Mouse (Mus musculus): ENCODE data around the gene Irf2bp2. TPM values are rescaled to one million over a fixed set of nuclear protein-coding genes. Genes with fewer than 3 reads are reported as not detected.

The Irf2bp2 gene
- polyA plus RNA-seq, 1 experiment, result 91.6 TPM

DNA sequence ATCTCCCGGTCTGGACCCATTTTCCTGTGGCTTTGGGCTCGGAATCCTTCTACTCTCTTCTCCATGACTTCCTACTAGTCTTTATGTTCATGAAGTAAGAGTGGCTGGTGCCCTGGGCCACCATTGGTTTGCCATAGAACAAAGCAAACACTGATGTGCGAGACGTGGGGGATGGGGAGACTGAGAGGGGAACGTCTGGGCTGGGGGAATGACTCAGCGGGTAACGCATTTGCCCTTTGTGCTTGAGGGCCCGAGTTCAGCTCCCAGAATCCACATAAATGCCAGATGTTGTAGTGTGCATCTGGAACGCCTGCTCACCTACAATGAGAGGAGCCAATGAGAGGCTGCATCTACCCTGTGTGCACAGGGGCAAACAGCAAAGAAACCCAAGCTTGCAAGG lies 36.4 kb downstream of the Irf2bp2 start:
- H3K27me3 ChIP-seq (ENCODE audit: control insufficient read depth, insufficient read depth, low read length), result no peaks in the 10 kb centered on the region
- H3K4me1 ChIP-seq (ENCODE audit: control insufficient read depth, insufficient read depth, insufficient read length, low read length), result peaks cover 5% of the 10 kb centered on the region
- 60% methylated on average over 9 of the region's 9 CpGs for WGBS
- no peak overlapping the region for H3K27ac ChIP-seq (ENCODE audit: insufficient read depth, low read depth, low read length)
- H3K36me3 ChIP-seq (ENCODE audit: control insufficient read depth, insufficient read depth, low read length), result no peaks in the 10 kb centered on the region
- TF ChIP-seq CTCF (IDR thresholded peaks at IDR 0.05; ENCODE audit: extremely low read depth, insufficient read length, insufficient replicate concordance, low read depth, low read length) (no peak), POLR2A (IDR thresholded peaks at IDR 0.05; ENCODE audit: low read depth, low read length) (no peak)
- no peak overlapping the region for H3K4me3 ChIP-seq (ENCODE audit: low read depth, low read length)

DNA sequence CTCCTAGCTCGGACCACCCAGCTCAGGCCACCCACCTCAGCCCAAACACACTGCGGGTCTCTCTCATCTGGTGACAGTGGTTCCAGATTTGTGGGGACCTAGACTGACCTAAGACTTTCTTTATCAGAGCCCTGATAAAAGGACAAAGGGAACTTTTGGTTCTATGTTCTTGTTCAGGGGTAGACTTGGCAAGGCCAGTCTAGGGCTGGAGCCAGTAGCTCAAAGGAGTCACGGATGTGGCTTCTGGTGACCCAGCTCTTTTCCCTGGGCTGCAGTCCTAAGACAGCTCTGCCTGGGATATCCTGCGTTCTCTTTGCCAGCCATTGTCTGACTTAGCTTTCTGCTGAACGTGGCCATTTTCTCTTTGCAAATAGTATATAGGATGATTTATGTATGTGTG lies 37.1 kb downstream of the Irf2bp2 start:
- no peak overlapping the region for H3K27ac ChIP-seq (ENCODE audit: insufficient read depth, low read depth, low read length)
- peaks cover 5% of the 10 kb centered on the region for H3K4me1 ChIP-seq (ENCODE audit: control insufficient read depth, insufficient read depth, insufficient read length, low read length)
- H3K27me3 ChIP-seq (ENCODE audit: control insufficient read depth, insufficient read depth, low read length), result no peaks in the 10 kb centered on the region
- H3K36me3 ChIP-seq (ENCODE audit: control insufficient read depth, insufficient read depth, low read length), result no peaks in the 10 kb centered on the region
- H3K4me3 ChIP-seq (ENCODE audit: low read depth, low read length), result no peak overlapping the region
- no peak for TF ChIP-seq CTCF (IDR thresholded peaks at IDR 0.05; ENCODE audit: extremely low read depth, insufficient read length, insufficient replicate concordance, low read depth, low read length)
- no peak for TF ChIP-seq POLR2A (IDR thresholded peaks at IDR 0.05; ENCODE audit: low read depth, low read length)
- 92% methylated on average over 5 of the region's 5 CpGs for WGBS

DNA sequence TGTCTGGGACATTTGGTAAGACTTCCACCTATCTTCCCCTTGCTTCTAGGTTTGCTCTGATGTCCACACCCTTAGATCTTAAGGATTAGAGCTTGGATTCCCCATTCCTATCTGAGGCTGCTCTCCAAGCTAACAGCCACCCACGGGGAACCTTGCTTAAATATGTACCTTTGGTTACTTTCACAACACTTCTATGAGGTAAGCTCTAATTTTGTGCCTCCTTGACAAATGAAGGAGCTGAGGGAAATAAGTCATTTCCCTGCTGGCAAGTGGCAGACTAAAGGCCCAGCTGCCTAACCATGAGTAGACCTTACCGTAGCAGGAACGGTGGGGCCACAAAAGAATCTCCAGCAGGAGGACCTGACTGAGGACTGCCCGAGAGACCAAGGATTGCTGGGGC lies 39.0 kb downstream of the Irf2bp2 start:
- Histone ChIP-seq H3K4me1 (ENCODE audit: control insufficient read depth, insufficient read depth, insufficient read length, low read length) (peaks cover 5% of the 10 kb centered on the region), H3K27ac (ENCODE audit: insufficient read depth, low read depth, low read length) (no peak overlapping the region), H3K4me3 (ENCODE audit: low read depth, low read length) (no peak overlapping the region), H3K27me3 (ENCODE audit: control insufficient read depth, insufficient read depth, low read length) (no peaks in the 10 kb centered on the region), H3K36me3 (ENCODE audit: control insufficient read depth, insufficient read depth, low read length) (no peaks in the 10 kb centered on the region)
- TF ChIP-seq CTCF (IDR thresholded peaks at IDR 0.05; ENCODE audit: extremely low read depth, insufficient read length, insufficient replicate concordance, low read depth, low read length), result no peak
- no peak for TF ChIP-seq POLR2A (IDR thresholded peaks at IDR 0.05; ENCODE audit: low read depth, low read length)
- WGBS, result 84% methylated on average over 4 of the region's 4 CpGs

DNA sequence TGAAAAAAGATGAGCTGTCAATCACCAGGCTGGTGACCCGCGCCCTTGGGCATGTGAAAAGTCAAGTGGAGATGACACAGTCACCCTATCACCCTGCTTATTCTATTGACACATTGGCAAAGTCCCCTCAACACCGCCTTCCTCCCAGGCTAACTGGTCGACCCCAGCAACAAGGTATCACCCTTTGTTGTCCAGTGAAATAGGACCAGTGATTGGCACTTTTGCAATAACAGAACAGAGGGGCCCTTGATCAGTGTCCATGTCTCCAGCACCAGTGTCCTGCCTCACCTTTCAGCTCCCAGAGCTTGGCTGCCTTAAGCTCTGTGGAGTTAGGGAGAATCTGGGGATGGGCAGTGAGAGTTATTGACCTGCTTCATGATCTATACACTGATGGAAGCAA lies 41.9 kb downstream of the Irf2bp2 start:
- Histone ChIP-seq H3K4me1 (ENCODE audit: control insufficient read depth, insufficient read depth, insufficient read length, low read length) (peaks cover 8% of the 10 kb centered on the region; the same call in 1 of the 2 replicates), H3K36me3 (ENCODE audit: control insufficient read depth, insufficient read depth, low read length) (no peaks in the 10 kb centered on the region), H3K27me3 (ENCODE audit: control insufficient read depth, insufficient read depth, low read length) (no peaks in the 10 kb centered on the region), H3K27ac (ENCODE audit: insufficient read depth, low read depth, low read length) (no peak overlapping the region), H3K4me3 (ENCODE audit: low read depth, low read length) (no peak overlapping the region)
- 83% methylated on average over 4 of the region's 4 CpGs for WGBS
- TF ChIP-seq CTCF (IDR thresholded peaks at IDR 0.05; ENCODE audit: extremely low read depth, insufficient read length, insufficient replicate concordance, low read depth, low read length) (no peak), POLR2A (IDR thresholded peaks at IDR 0.05; ENCODE audit: low read depth, low read length) (no peak)

DNA sequence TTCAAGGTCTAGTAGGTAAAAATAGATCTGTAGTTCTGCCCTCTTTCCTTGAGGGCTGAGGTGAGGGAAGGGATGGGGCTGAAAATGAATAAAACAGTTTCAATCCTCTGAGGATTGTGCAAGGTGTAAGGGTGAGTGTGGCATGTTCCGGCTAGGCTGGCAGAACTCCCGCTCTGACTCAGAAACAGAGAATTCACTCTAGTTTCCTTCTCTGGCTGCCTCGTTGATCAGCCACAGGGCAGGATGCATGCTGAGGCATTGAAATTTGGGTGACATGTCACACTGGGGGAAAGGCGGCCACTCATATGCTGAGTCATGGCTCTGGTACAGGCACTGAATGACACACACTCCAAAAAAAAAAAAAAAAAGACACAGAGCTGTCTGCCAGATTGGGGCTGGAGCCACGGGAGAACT lies 42.8 kb downstream of the Irf2bp2 start:
- no peak overlapping the region for H3K4me3 ChIP-seq (ENCODE audit: low read depth, low read length)
- no peak for TF ChIP-seq CTCF (IDR thresholded peaks at IDR 0.05; ENCODE audit: extremely low read depth, insufficient read length, insufficient replicate concordance, low read depth, low read length)
- H3K27me3 ChIP-seq (ENCODE audit: control insufficient read depth, insufficient read depth, low read length), result no peaks in the 10 kb centered on the region
- 46% methylated on average over 5 of the region's 5 CpGs for WGBS
- no peaks in the 10 kb centered on the region for H3K36me3 ChIP-seq (ENCODE audit: control insufficient read depth, insufficient read depth, low read length)
- H3K4me1 ChIP-seq (ENCODE audit: control insufficient read depth, insufficient read depth, insufficient read length, low read length), result peaks cover 8% of the 10 kb centered on the region; the same call in 1 of the 2 replicates
- no peak overlapping the region for H3K27ac ChIP-seq (ENCODE audit: insufficient read depth, low read depth, low read length)

DNA sequence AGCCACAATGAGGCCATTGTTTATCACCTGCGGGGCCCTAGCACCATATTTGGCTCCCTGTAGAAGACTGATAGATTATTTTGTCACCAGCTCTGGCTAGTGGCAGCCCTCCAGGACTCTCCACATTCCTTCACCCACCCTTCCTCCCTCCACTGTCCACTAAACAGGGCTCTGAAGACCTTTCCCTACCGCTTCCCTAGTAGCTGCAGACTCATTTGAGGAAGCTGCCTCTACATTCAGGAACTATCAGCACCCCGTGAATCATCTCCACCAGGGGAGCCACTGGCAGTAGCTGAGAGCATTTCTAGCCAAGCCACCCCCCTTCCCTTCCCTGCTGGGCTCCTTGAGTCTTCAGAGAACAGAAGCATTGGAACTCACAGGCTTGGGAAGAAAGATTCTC lies 45.9 kb downstream of the Irf2bp2 start:
- no peak overlapping the region for H3K27ac ChIP-seq (ENCODE audit: insufficient read depth, low read depth, low read length)
- H3K4me1 ChIP-seq (ENCODE audit: control insufficient read depth, insufficient read depth, insufficient read length, low read length), result peaks cover 8% of the 10 kb centered on the region; the same call in 1 of the 2 replicates
- WGBS, result 68% methylated on average over 3 of the region's 3 CpGs
- no peak for TF ChIP-seq POLR2A (IDR thresholded peaks at IDR 0.05; ENCODE audit: low read depth, low read length)
- TF ChIP-seq CTCF (IDR thresholded peaks at IDR 0.05; ENCODE audit: extremely low read depth, insufficient read length, insufficient replicate concordance, low read depth, low read length), result no peak
- H3K4me3 ChIP-seq (ENCODE audit: low read depth, low read length), result no peak overlapping the region
- H3K27me3 ChIP-seq (ENCODE audit: control insufficient read depth, insufficient read depth, low read length), result no peaks in the 10 kb centered on the region
- H3K36me3 ChIP-seq (ENCODE audit: control insufficient read depth, insufficient read depth, low read length), result no peaks in the 10 kb centered on the region

DNA sequence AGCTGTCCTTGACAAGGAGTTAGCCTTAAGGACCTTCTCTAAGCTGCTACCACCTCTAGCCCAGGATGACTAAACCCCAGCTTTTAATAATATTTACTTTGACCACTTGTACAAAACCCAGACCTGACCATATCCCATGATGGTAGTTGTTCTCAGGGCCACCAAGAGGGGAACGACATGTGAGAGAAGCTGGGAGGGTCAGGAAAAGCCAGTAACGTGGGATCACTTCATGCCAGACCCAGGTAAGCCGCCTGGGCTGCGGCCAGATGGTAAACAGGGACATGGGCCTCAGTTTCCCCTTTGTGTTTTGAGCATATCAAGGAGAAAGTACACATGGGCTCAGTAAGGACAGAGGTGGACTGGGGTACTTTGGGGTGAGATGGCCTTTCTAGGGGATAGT lies 46.4 kb downstream of the Irf2bp2 start:
- Histone ChIP-seq H3K4me3 (ENCODE audit: low read depth, low read length) (no peak overlapping the region), H3K27me3 (ENCODE audit: control insufficient read depth, insufficient read depth, low read length) (no peaks in the 10 kb centered on the region), H3K4me1 (ENCODE audit: control insufficient read depth, insufficient read depth, insufficient read length, low read length) (peaks cover 8% of the 10 kb centered on the region; the same call in 1 of the 2 replicates), H3K36me3 (ENCODE audit: control insufficient read depth, insufficient read depth, low read length) (no peaks in the 10 kb centered on the region), H3K27ac (ENCODE audit: insufficient read depth, low read depth, low read length) (peak overlapping the region; percentile 11; the same call in 1 of the 2 replicates)
- WGBS, result 92% methylated on average over 4 of the region's 4 CpGs
- TF ChIP-seq POLR2A (IDR thresholded peaks at IDR 0.05; ENCODE audit: low read depth, low read length), result no peak
- no peak for TF ChIP-seq CTCF (IDR thresholded peaks at IDR 0.05; ENCODE audit: extremely low read depth, insufficient read length, insufficient replicate concordance, low read depth, low read length)

DNA sequence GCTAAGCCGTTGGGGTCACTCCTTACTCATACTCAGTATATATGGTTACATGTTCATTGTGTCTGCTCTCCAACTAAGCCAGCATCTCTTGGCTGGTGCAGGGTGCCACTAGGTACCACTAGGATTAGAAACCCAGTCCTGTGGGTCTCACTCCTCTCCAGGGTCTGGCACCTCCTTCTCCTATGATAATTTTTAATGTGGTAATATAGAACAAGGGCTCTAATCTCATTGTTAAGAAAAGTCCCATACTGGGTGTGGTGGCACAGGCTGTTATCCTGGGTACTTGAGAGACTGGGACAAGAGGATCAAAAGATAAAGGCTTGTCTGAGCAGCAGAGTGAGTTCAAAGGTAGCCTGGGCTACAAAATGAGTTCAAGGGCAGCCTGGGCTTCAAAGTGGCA lies 47.3 kb downstream of the Irf2bp2 start:
- Histone ChIP-seq H3K4me3 (ENCODE audit: low read depth, low read length) (no peak overlapping the region), H3K27me3 (ENCODE audit: control insufficient read depth, insufficient read depth, low read length) (no peaks in the 10 kb centered on the region), H3K36me3 (ENCODE audit: control insufficient read depth, insufficient read depth, low read length) (no peaks in the 10 kb centered on the region), H3K27ac (ENCODE audit: insufficient read depth, low read depth, low read length) (no peak overlapping the region), H3K4me1 (ENCODE audit: control insufficient read depth, insufficient read depth, insufficient read length, low read length) (peaks cover 8% of the 10 kb centered on the region; the same call in 1 of the 2 replicates)
- TF ChIP-seq CTCF (IDR thresholded peaks at IDR 0.05; ENCODE audit: extremely low read depth, insufficient read length, insufficient replicate concordance, low read depth, low read length) (no peak), POLR2A (IDR thresholded peaks at IDR 0.05; ENCODE audit: low read depth, low read length) (no peak)
- 69% methylated on average over 1 of the region's 1 CpGs for WGBS
